Mouse (Mus musculus): ENCODE results near the gene Medag.

Medag gene

GRCm38 (mm10) chr5:149428810-149429255 lies 17.3 kb downstream of the Medag start:
- DNase-seq (ENCODE audit: low read depth, low spot score): no peak

- DNase-seq (ENCODE audit: low read depth, low spot score): no peak
Measured at GRCm38 (mm10) chr5:149429541-149429940, 18.0 kb downstream of the Medag start.

GRCm38 (mm10) chr5:149430943-149431342 lies 19.4 kb downstream of the Medag start:
- no peak for DNase-seq (ENCODE audit: low read depth, low spot score)

- DNase-seq (ENCODE audit: low read depth, low spot score): no peak
Measured at GRCm38 (mm10) chr5:149433618-149434017, 22.1 kb downstream of the Medag start.

- DNase-seq (ENCODE audit: low read depth, low spot score): no peak
Measured at GRCm38 (mm10) chr5:149434141-149434690, 22.7 kb downstream of the Medag start.

- DNase-seq (ENCODE audit: low read depth, low spot score): no peak
Measured at GRCm38 (mm10) chr5:149436541-149436940, 25.0 kb downstream of the Medag start.

GRCm38 (mm10) chr5:149437150-149437549 lies 25.6 kb downstream of the Medag start:
- no peak for DNase-seq (ENCODE audit: low read depth, low spot score)

GRCm38 (mm10) chr5:149439531-149440179 lies 28.1 kb downstream of the Medag start, which contains the start of gene Tex26:
Gene Tex26 (plus strand): TSS chr5:149439660.
- DNase-seq (ENCODE audit: low read depth, low spot score): peak; percentile 92

GRCm38 (mm10) chr5:149440180-149440573 lies 28.6 kb downstream of the Medag start:
- DNase-seq (ENCODE audit: low read depth, low spot score): peak; percentile 65

- DNase-seq (ENCODE audit: low read depth, low spot score): no peak
Measured at GRCm38 (mm10) chr5:149441646-149442276, 30.2 kb downstream of the Medag start.

GRCm38 (mm10) chr5:149442277-149442660 lies 30.7 kb downstream of the Medag start:
- DNase-seq (ENCODE audit: low read depth, low spot score): no peak

- no peak for DNase-seq (ENCODE audit: low read depth, low spot score)
Measured at GRCm38 (mm10) chr5:149444451-149444850, 32.9 kb downstream of the Medag start.

- no peak for DNase-seq (ENCODE audit: low read depth, low spot score)
Measured at GRCm38 (mm10) chr5:149446495-149446894, 34.9 kb downstream of the Medag start.

GRCm38 (mm10) chr5:149447733-149448132 lies 36.2 kb downstream of the Medag start:
- DNase-seq (ENCODE audit: low read depth, low spot score): no peak

GRCm38 (mm10) chr5:149449406-149449805 lies 37.9 kb downstream of the Medag start:
- no peak for DNase-seq (ENCODE audit: low read depth, low spot score)

GRCm38 (mm10) chr5:149451209-149451681 lies 39.7 kb downstream of the Medag start:
- no peak for DNase-seq (ENCODE audit: low read depth, low spot score)

GRCm38 (mm10) chr5:149454281-149454680 lies 42.7 kb downstream of the Medag start:
- peak; percentile 67 for DNase-seq (ENCODE audit: low read depth, low spot score)

- no peak for DNase-seq (ENCODE audit: low read depth, low spot score)
Measured at GRCm38 (mm10) chr5:149456544-149456943, 45.0 kb downstream of the Medag start.

GRCm38 (mm10) chr5:149462071-149462470 lies 50.5 kb downstream of the Medag start:
- no peak for DNase-seq (ENCODE audit: low read depth, low spot score)

- no peak for DNase-seq (ENCODE audit: low read depth, low spot score)
Measured at GRCm38 (mm10) chr5:149465305-149465704, 53.8 kb downstream of the Medag start.

- no peak for DNase-seq (ENCODE audit: low read depth, low spot score)
Measured at GRCm38 (mm10) chr5:149474142-149474541, 62.6 kb downstream of the Medag start.

- DNase-seq (ENCODE audit: low read depth, low spot score): no peak
Measured at GRCm38 (mm10) chr5:149474701-149475468, 63.3 kb downstream of the Medag start.

Data from mesoderm, embryonic 11.5 days (tissue).